12 mouse cellular contexts compared by ENCODE assay signal in genomic region chr10:3271036-3271435, GRCm38 (mm10). TPM values are rescaled to one million over a fixed set of nuclear protein-coding genes. Genes with fewer than 3 reads are reported as not detected.
DNase-seq lines count a peak whose midpoint lies in the region; ATAC-seq lines count a peak whose summit lies in the region.
"Had no signal": no experiment of that assay in that cellular context is flagged by ENCODE, and none has a peak within 500 bp of the region (broad histone marks: within the 10 kb centered on the region; RNA-seq: fewer than 3 reads in every experiment).

No protein-coding gene starts in this region.

- H3K9me3 ChIP-seq in embryonic facial prominence, embryonic 14.5 days (ENCODE audit: control insufficient read depth, low read length): no peaks in the 10 kb centered on the region
- peaks cover 13% of the 10 kb centered on the region; the same call in 1 of the 2 replicates for H3K9me3 ChIP-seq in embryonic facial prominence, embryonic 10.5 days

- H3K9ac ChIP-seq in embryonic facial prominence, embryonic 14.5 days (ENCODE audit: low read depth, low read length): no peak overlapping the region

- H3K27me3 ChIP-seq in embryonic facial prominence, embryonic 14.5 days (replicated peaks; ENCODE audit: control insufficient read depth, insufficient read depth, low read length): no peaks in the 10 kb centered on the region
- H3K27me3 ChIP-seq in embryonic facial prominence, embryonic 10.5 days (replicated peaks; ENCODE audit: low read depth, poor library complexity, severe bottlenecking): no peaks in the 10 kb centered on the region

- no peaks in the 10 kb centered on the region for H3K36me3 ChIP-seq in embryonic facial prominence, embryonic 14.5 days (ENCODE audit: control insufficient read depth, insufficient read depth, low read length)
- no peaks in the 10 kb centered on the region for H3K36me3 ChIP-seq in embryonic facial prominence, embryonic 10.5 days (replicated peaks)

- 42% methylated on average over 3 of the region's 4 CpGs for whole genome bisulfite sequencing in embryonic facial prominence, embryonic 14.5 days
- WGBS in embryonic facial prominence, embryonic 10.5 days: 81% methylated on average over 4 of the region's 4 CpGs

- no peak overlapping the region for H3K27ac ChIP-seq in embryonic facial prominence, embryonic 14.5 days (replicated peaks; ENCODE audit: low read depth, low read length)
- no peak overlapping the region for H3K27ac ChIP-seq in embryonic facial prominence, embryonic 10.5 days (replicated peaks)

- peak; percentile 37; the same call in 1 of the 2 replicates for ATAC-seq in embryonic facial prominence, embryonic 14.5 days (ENCODE audit: low read depth)
- ATAC-seq: forebrain, embryonic 14.5 days had no signal

- no peaks in the 10 kb centered on the region for H3K4me1 ChIP-seq in embryonic facial prominence, embryonic 14.5 days (ENCODE audit: control insufficient read depth, insufficient read depth, low read length)
- no peaks in the 10 kb centered on the region for H3K4me1 ChIP-seq in embryonic facial prominence, embryonic 10.5 days

- H3K4me2 ChIP-seq in embryonic facial prominence, embryonic 14.5 days (ENCODE audit: low read depth, low read length): no peak overlapping the region
- H3K4me2 ChIP-seq: heart, embryonic 11.5 days had no signal

- no peak overlapping the region for H3K4me3 ChIP-seq in embryonic facial prominence, embryonic 14.5 days (ENCODE audit: low read depth, low read length)
- no peak overlapping the region for H3K4me3 ChIP-seq in embryonic facial prominence, embryonic 10.5 days

- DNase-seq in embryonic facial prominence, embryonic 14.5 days (ENCODE audit: low spot score): peak; percentile 43
- no peak for DNase-seq in embryonic facial prominence, embryonic 10.5 days (ENCODE audit: low spot score)
- DNase-seq in adrenal gland, postnatal 25 days: peak; percentile 7
- peak; percentile 8 to 28 for DNase-seq in kidney, postnatal 4 days
- DNase-seq in lung, postnatal 10 days: peak; percentile 49
- DNase-seq in yolk sac, embryonic 10.5 days (ENCODE audit: low spot score): no peak
- no peak for DNase-seq in spleen, adult 18-20 months
- no peak for DNase-seq in right cerebral cortex, postnatal 4 days
- DNase-seq: left cerebral cortex, postnatal 4 days had no signal

RNA-seq across cellular contexts. Expression of gene H60c, which starts 3.5 kb away (rescaled TPM):
- 1.7 and 3.0 TPM in 2 replicates for polyA plus RNA-seq in embryonic facial prominence, embryonic 14.5 days (2014; fragmentation: Nextera tagmentation; extraction: Ambion mirVana)
- not detected in 2 replicates for polyA plus RNA-seq in embryonic facial prominence, embryonic 10.5 days (2016; fragmentation: Nextera tagmentation; extraction: Ambion mirVana)
- not detected in 2 replicates for total RNA-seq in adrenal gland, postnatal 25 days (2021)
- total RNA-seq: left cerebral cortex, postnatal 4 days had no signal
- polyA plus RNA-seq: C2C12; forebrain, embryonic 14.5 days; heart, embryonic 11.5 days had no signal

Comparison
In these comparisons a context has a peak if more than half of its experiments do, and no peak if none do; other contexts are left out.
1. DNase-seq: peak in embryonic facial prominence, embryonic 14.5 days (single experiment), adrenal gland, postnatal 25 days (single experiment), kidney, postnatal 4 days (2 of 2) and lung, postnatal 10 days (single experiment); none in embryonic facial prominence, embryonic 10.5 days (single experiment), yolk sac, embryonic 10.5 days (single experiment), spleen, adult 18-20 months (0 of 2) and right cerebral cortex, postnatal 4 days (single experiment).